Mouse (Mus musculus): ENCODE measurements around the gene Tom1l2. TPM values are rescaled to one million over a fixed set of nuclear protein-coding genes. Genes with fewer than 3 reads are reported as not detected.
A peak's percentile ranks its signal among the peaks of the same experiment; 100 is the strongest.

Tom1l2 gene
- polyA plus RNA-seq, 1 experiment = 82.1 TPM

GRCm38 (mm10) chr11:60195108-60195507 lies 157.6 kb downstream of the Tom1l2 start:
- DNase-seq (ENCODE audit: low read depth) = no peak
- TF ChIP-seq POLR2A (IDR thresholded peaks at IDR 0.05; ENCODE audit: borderline replicate concordance, extremely low read depth, insufficient read depth, insufficient read length, poor library complexity, severe bottlenecking) = no peak
- peak; percentile 53; the same call in 1 of the 2 replicates for TF ChIP-seq CTCF (IDR thresholded peaks at IDR 0.05; ENCODE audit: borderline replicate concordance, extremely low read depth, insufficient read depth, insufficient read length)

GRCm38 (mm10) chr11:60193556-60193955 lies 159.1 kb downstream of the Tom1l2 start:
- DNase-seq (ENCODE audit: low read depth) = peak; percentile 82
- TF ChIP-seq CTCF (IDR thresholded peaks at IDR 0.05; ENCODE audit: borderline replicate concordance, extremely low read depth, insufficient read depth, insufficient read length) (no peak), POLR2A (IDR thresholded peaks at IDR 0.05; ENCODE audit: borderline replicate concordance, extremely low read depth, insufficient read depth, insufficient read length, poor library complexity, severe bottlenecking) (no peak)

- DNase-seq (ENCODE audit: low read depth) = no peak
- no peak for TF ChIP-seq CTCF (IDR thresholded peaks at IDR 0.05; ENCODE audit: borderline replicate concordance, extremely low read depth, insufficient read depth, insufficient read length)
- TF ChIP-seq POLR2A (IDR thresholded peaks at IDR 0.05; ENCODE audit: borderline replicate concordance, extremely low read depth, insufficient read depth, insufficient read length, poor library complexity, severe bottlenecking) = no peak
Observed at GRCm38 (mm10) chr11:60192534-60192933, 160.2 kb downstream of the Tom1l2 start.

- DNase-seq (ENCODE audit: low read depth) = no peak
Observed at GRCm38 (mm10) chr11:60190055-60190641, 162.6 kb downstream of the Tom1l2 start.

GRCm38 (mm10) chr11:60189501-60190040 lies 163.1 kb downstream of the Tom1l2 start:
- TF ChIP-seq POLR2A (IDR thresholded peaks at IDR 0.05; ENCODE audit: borderline replicate concordance, extremely low read depth, insufficient read depth, insufficient read length, poor library complexity, severe bottlenecking) (no peak), CTCF (IDR thresholded peaks at IDR 0.05; ENCODE audit: borderline replicate concordance, extremely low read depth, insufficient read depth, insufficient read length) (no peak)
- no peak for DNase-seq (ENCODE audit: low read depth)

More at GRCm38 (mm10) chr11:60190055-60190641, 162.6 kb downstream of the Tom1l2 start:
- TF ChIP-seq CTCF (IDR thresholded peaks at IDR 0.05; ENCODE audit: borderline replicate concordance, extremely low read depth, insufficient read depth, insufficient read length) (no peak), POLR2A (IDR thresholded peaks at IDR 0.05; ENCODE audit: borderline replicate concordance, extremely low read depth, insufficient read depth, insufficient read length, poor library complexity, severe bottlenecking) (no peak)

GRCm38 (mm10) chr11:60188275-60188853 lies 164.3 kb downstream of the Tom1l2 start:
- no peak for DNase-seq (ENCODE audit: low read depth)
- TF ChIP-seq CTCF (IDR thresholded peaks at IDR 0.05; ENCODE audit: borderline replicate concordance, extremely low read depth, insufficient read depth, insufficient read length) = no peak

GRCm38 (mm10) chr11:60187070-60187469 lies 165.6 kb downstream of the Tom1l2 start:
- DNase-seq (ENCODE audit: low read depth) = no peak
- TF ChIP-seq CTCF (IDR thresholded peaks at IDR 0.05; ENCODE audit: borderline replicate concordance, extremely low read depth, insufficient read depth, insufficient read length) (no peak), POLR2A (IDR thresholded peaks at IDR 0.05; ENCODE audit: borderline replicate concordance, extremely low read depth, insufficient read depth, insufficient read length, poor library complexity, severe bottlenecking) (no peak)

- peak; percentile 78 for DNase-seq (ENCODE audit: low read depth)
- TF ChIP-seq CTCF (IDR thresholded peaks at IDR 0.05; ENCODE audit: borderline replicate concordance, extremely low read depth, insufficient read depth, insufficient read length) (no peak), POLR2A (IDR thresholded peaks at IDR 0.05; ENCODE audit: borderline replicate concordance, extremely low read depth, insufficient read depth, insufficient read length, poor library complexity, severe bottlenecking) (no peak)
Observed at GRCm38 (mm10) chr11:60185396-60186231, 167.1 kb downstream of the Tom1l2 start.

- DNase-seq (ENCODE audit: low read depth) = peak; percentile 73
- TF ChIP-seq CTCF (IDR thresholded peaks at IDR 0.05; ENCODE audit: borderline replicate concordance, extremely low read depth, insufficient read depth, insufficient read length) (no peak), POLR2A (IDR thresholded peaks at IDR 0.05; ENCODE audit: borderline replicate concordance, extremely low read depth, insufficient read depth, insufficient read length, poor library complexity, severe bottlenecking) (no peak)
Observed at GRCm38 (mm10) chr11:60184346-60185325, 168.1 kb downstream of the Tom1l2 start.

GRCm38 (mm10) chr11:60182741-60183140 lies 170.0 kb downstream of the Tom1l2 start:
- DNase-seq (ENCODE audit: low read depth) = peak; percentile 63

More at GRCm38 (mm10) chr11:60182741-60183140, 170.0 kb downstream of the Tom1l2 start:
- TF ChIP-seq POLR2A (IDR thresholded peaks at IDR 0.05; ENCODE audit: borderline replicate concordance, extremely low read depth, insufficient read depth, insufficient read length, poor library complexity, severe bottlenecking) (no peak), CTCF (IDR thresholded peaks at IDR 0.05; ENCODE audit: borderline replicate concordance, extremely low read depth, insufficient read depth, insufficient read length) (no peak)

Measured in brain, embryonic 14.5 days (tissue).